18 mouse cellular contexts compared by ENCODE assay signal in the genomic region with DNA sequence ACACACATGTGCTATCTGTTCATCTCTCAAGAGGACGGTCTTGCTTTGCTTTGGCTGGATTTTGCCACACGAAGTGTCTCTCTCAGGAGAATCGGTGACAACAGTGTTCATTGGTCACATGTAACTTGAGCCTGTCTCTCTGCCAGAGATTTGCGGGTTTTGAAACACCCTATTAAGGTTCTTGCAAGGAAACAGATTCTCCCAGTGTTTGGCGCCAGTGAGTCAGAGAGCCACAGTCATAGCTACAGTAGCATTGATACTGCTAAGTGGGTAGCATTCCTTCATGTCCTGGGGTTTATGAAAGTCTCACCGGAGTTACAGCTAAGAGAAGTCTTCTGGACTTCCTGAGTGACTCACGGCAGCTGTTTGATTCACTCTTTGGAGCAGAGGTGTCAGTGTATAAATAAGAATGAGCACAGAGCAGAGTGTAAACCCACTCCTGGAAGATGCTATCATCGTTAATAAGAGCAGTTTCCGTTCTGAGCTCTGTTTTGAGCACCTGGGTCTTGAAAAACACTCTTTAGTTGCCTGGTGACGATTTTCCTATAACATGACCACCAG.
DNase-seq lines count a peak whose midpoint lies in the region; ATAC-seq and TF ChIP-seq lines count a peak whose summit lies in the region.
"Had no signal": no experiment of that assay in that cellular context is flagged by ENCODE, and none has a peak within 500 bp of the region (broad histone marks: within the 10 kb centered on the region; RNA-seq: fewer than 3 reads in every experiment).

No protein-coding gene starts in this region.

- no peak for ATAC-seq in lung, embryonic 14.5 days (ENCODE audit: insufficient read depth)
- ATAC-seq: activated CD4-positive, CD25-positive, alpha-beta regulatory T cell, adult 4 months; forebrain, embryonic 14.5 days; liver, postnatal 0 days had no signal

- WGBS in lung, embryonic 14.5 days: 49% methylated on average over 10 of the region's 10 CpGs

- H3K4me1 ChIP-seq in lung, embryonic 14.5 days (ENCODE audit: insufficient read depth): no peaks in the 10 kb centered on the region

- DNase-seq in adrenal gland, adult 8-10 months: peak; percentile 12
- DNase-seq in adrenal gland, postnatal 4 days (ENCODE audit: low spot score in 2 of 2): no peak
- DNase-seq in lung, embryonic 14.5 days: peak; percentile 27
- no peak for DNase-seq in lung, postnatal 25 days (ENCODE audit: low spot score)
- DNase-seq in Muller cell, postnatal 12 days (ENCODE audit: inconsistent ontology term): peak; percentile 87
- DNase-seq in fibroblast of lung, adult 2 months (ENCODE audit: low read depth): peak; percentile 83
- DNase-seq in embryo, embryonic 9.5 days (ENCODE audit: extremely low spot score): no peak
- DNase-seq in retina, embryonic 14.5 days (ENCODE audit: low spot score): no peak
- DNase-seq: B cell, adult 2 months; cerebellum, postnatal 25 days; heart, postnatal 4 days; liver, postnatal 0 days had no signal

- H3K9me3 ChIP-seq in lung, embryonic 14.5 days (ENCODE audit: low read depth, low read length): no peaks in the 10 kb centered on the region
- H3K9me3 ChIP-seq: embryonic facial prominence, embryonic 12.5 days; G1E had no signal

- no peaks in the 10 kb centered on the region for H3K36me3 ChIP-seq in lung, embryonic 14.5 days (ENCODE audit: insufficient read depth)
- H3K36me3 ChIP-seq: G1E; midbrain, embryonic 10.5 days had no signal

- no peak overlapping the region for H3K27ac ChIP-seq in lung, embryonic 14.5 days (ENCODE audit: low read depth)
- H3K27ac ChIP-seq: embryonic facial prominence, embryonic 12.5 days; midbrain, embryonic 10.5 days had no signal

- no peaks in the 10 kb centered on the region for H3K27me3 ChIP-seq in lung, embryonic 14.5 days (ENCODE audit: insufficient read depth, low read length)

- no peak overlapping the region for H3K9ac ChIP-seq in lung, embryonic 14.5 days
- H3K9ac ChIP-seq: embryonic facial prominence, embryonic 12.5 days; liver, postnatal 0 days had no signal

- no peak for TF ChIP-seq CTCF in lung, embryonic 14.5 days (IDR thresholded peaks at IDR 0.05; ENCODE audit: low read depth)

- H3K4me3 ChIP-seq in lung, embryonic 14.5 days (ENCODE audit: low read depth, low read length): no peak overlapping the region
- H3K4me3 ChIP-seq: embryonic facial prominence, embryonic 12.5 days; midbrain, embryonic 10.5 days had no signal

- no peak overlapping the region for H3K4me2 ChIP-seq in lung, embryonic 14.5 days
- H3K4me2 ChIP-seq: embryonic facial prominence, embryonic 12.5 days; heart, embryonic 11.5 days had no signal

Comparison
In these comparisons a context has a peak if more than half of its experiments do, and no peak if none do; other contexts are left out.
1. DNase-seq: peak in adrenal gland, adult 8-10 months (single experiment), lung, embryonic 14.5 days (single experiment), Muller cell, postnatal 12 days (single experiment) and fibroblast of lung, adult 2 months (single experiment); none in adrenal gland, postnatal 4 days (0 of 2), lung, postnatal 25 days (single experiment), embryo, embryonic 9.5 days (single experiment) and retina, embryonic 14.5 days (single experiment).